Mouse (Mus musculus) G1E (cell line): ENCODE measurements around the gene Cldn15.

Experiments
- CTCF ChIP-seq: IDR thresholded peaks from 2 replicates; pipeline ENCODE4 v1.5.1; 2012; ENCODE audit warnings: low read depth, low read length, inconsistent platforms, mixed read lengths
- GATA1 ChIP-seq: IDR thresholded peaks from 2 replicates; pipeline ENCODE4 v1.6.1; 2012; ENCODE audit warnings: borderline replicate concordance, low read length, inconsistent platforms, mixed read lengths

DNA sequence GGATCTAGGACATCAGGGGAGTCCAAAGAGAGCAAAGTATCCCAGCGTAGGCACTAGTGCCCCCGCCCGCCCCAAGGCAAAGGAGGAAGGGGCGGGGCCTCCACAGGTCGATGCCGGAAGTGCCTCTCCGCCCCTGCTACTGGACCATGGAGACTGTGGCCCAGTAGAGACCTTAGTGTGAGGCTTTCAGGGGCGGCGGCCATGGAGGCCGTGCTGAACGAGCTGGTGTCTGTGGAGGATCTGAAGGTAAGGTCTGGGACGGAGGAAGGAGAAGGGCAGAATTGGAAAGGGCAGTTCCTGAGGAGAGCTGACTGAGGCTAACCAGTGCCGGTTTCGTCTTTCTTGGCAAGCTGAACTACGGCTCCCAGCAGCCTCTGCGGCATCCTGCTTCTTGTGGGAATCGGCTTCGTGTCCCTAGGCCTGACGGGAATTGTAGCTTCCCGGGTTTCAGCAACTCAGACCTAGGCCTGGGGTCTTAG is 4.4 kb upstream of the Cldn15 start:
- no peak for TF ChIP-seq CTCF
- TF ChIP-seq GATA1 = no peak
